Mouse (Mus musculus) spleen, postnatal 10 days (tissue): ENCODE data around the gene Camta1.

Experiments used
- DNase-seq, 2 experiments: peaks; one replicate each; pipeline ENCODE4 v3.0.0; 2021 to 2022; ENCODE audit warnings: low spot score in 2 of 2

The Camta1 gene

GRCm38 (mm10) chr4:151604907-151605306, 256.8 kb downstream of the Camta1 start:
- peak in 1 of 2 experiments; percentile 33 for DNase-seq

GRCm38 (mm10) chr4:151604481-151604880, 257.2 kb downstream of the Camta1 start:
- peak; percentile 6 to 64 for DNase-seq

- DNase-seq = no peak
Measured at GRCm38 (mm10) chr4:151603586-151603985, 258.1 kb downstream of the Camta1 start.

- DNase-seq = no peak
Measured at GRCm38 (mm10) chr4:151595116-151595515, 266.6 kb downstream of the Camta1 start.

- no peak for DNase-seq
Measured at GRCm38 (mm10) chr4:151593042-151593441, 268.6 kb downstream of the Camta1 start.

- no peak for DNase-seq
Measured at GRCm38 (mm10) chr4:151586074-151586473, 275.6 kb downstream of the Camta1 start.

GRCm38 (mm10) chr4:151577961-151578360, 283.7 kb downstream of the Camta1 start:
- no peak for DNase-seq

- no peak for DNase-seq
Measured at GRCm38 (mm10) chr4:151576291-151577108, 285.2 kb downstream of the Camta1 start.

- DNase-seq = no peak
Measured at GRCm38 (mm10) chr4:151572716-151573115, 289.0 kb downstream of the Camta1 start.

- DNase-seq = no peak
Measured at GRCm38 (mm10) chr4:151569586-151569985, 292.1 kb downstream of the Camta1 start.

- DNase-seq = no peak
Measured at GRCm38 (mm10) chr4:151568887-151569286, 292.8 kb downstream of the Camta1 start.

- no peak for DNase-seq
Measured at GRCm38 (mm10) chr4:151567105-151567504, 294.6 kb downstream of the Camta1 start.

GRCm38 (mm10) chr4:151555505-151555904, 306.2 kb downstream of the Camta1 start:
- DNase-seq = no peak

GRCm38 (mm10) chr4:151549523-151549922, 312.2 kb downstream of the Camta1 start:
- DNase-seq = no peak

GRCm38 (mm10) chr4:151545452-151545851, 316.2 kb downstream of the Camta1 start:
- DNase-seq = no peak

GRCm38 (mm10) chr4:151544191-151544590, 317.5 kb downstream of the Camta1 start:
- no peak for DNase-seq

- DNase-seq = no peak
Measured at GRCm38 (mm10) chr4:151540546-151540945, 321.1 kb downstream of the Camta1 start.

GRCm38 (mm10) chr4:151539881-151540280, 321.8 kb downstream of the Camta1 start:
- no peak for DNase-seq

- DNase-seq = no peak
Measured at GRCm38 (mm10) chr4:151539167-151539525, 322.5 kb downstream of the Camta1 start.

GRCm38 (mm10) chr4:151538446-151539166, 323.1 kb downstream of the Camta1 start:
- no peak for DNase-seq

GRCm38 (mm10) chr4:151535916-151536450, 325.7 kb downstream of the Camta1 start:
- no peak for DNase-seq

- DNase-seq = no peak
Measured at GRCm38 (mm10) chr4:151533451-151533850, 328.2 kb downstream of the Camta1 start.

- no peak for DNase-seq
Measured at GRCm38 (mm10) chr4:151528436-151528835, 333.2 kb downstream of the Camta1 start.
